16 mouse cellular contexts compared by ENCODE assay signal in the genomic region with DNA sequence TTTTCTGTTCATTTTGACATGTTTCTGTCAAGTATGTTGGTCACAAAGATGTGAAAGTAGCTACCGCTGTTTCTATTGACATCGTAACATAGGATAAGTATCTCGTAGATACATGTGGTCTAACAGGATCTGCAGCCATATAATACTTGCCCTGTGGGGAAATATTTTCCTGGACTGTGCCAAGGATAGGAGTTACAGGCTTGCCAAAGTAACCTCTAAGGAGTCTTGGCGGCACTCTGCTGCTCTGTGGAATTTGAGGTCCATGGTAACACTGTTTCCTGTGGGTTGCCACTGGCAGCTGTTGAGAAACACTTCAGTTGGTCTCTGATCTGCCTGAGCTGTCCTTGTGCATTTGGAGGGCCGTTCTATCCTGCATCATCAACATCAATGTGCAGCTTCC.
"Had no signal": no experiment of that assay in that cellular context is flagged by ENCODE, and none has a peak within 500 bp of the region (broad histone marks: within the 10 kb centered on the region; RNA-seq: fewer than 3 reads in every experiment).

No protein-coding gene starts in this region.

- H3K4me3 ChIP-seq: liver, embryonic 13.5 days; liver, embryonic 15.5 days; lung, embryonic 15.5 days; megakaryocyte, embryonic 14.5 days; midbrain, embryonic 13.5 days; midbrain, embryonic 15.5 days; neural tube, embryonic 12.5 days; stomach, embryonic 15.5 days had no signal

- DNase-seq: liver, embryonic 13.5 days; liver, postnatal 0 days; right cerebral cortex, postnatal 14 days; thymus, adult 2 months; thymus, postnatal 25 days; thymus, postnatal 4 days had no signal

- H3K4me2 ChIP-seq: liver, embryonic 13.5 days; liver, embryonic 15.5 days; lung, embryonic 15.5 days; midbrain, embryonic 11.5 days; midbrain, embryonic 13.5 days; midbrain, embryonic 15.5 days; neural tube, embryonic 12.5 days; stomach, embryonic 15.5 days had no signal

- H3K27ac ChIP-seq: liver, embryonic 13.5 days; liver, embryonic 15.5 days; lung, embryonic 15.5 days; macrophage; midbrain, embryonic 13.5 days; midbrain, embryonic 15.5 days; neural tube, embryonic 12.5 days; stomach, embryonic 15.5 days; stomach, postnatal 0 days had no signal

- H3K9me3 ChIP-seq: liver, embryonic 13.5 days; liver, embryonic 15.5 days; lung, embryonic 15.5 days; midbrain, embryonic 13.5 days; midbrain, embryonic 15.5 days; neural tube, embryonic 12.5 days; stomach, embryonic 15.5 days had no signal

- H3K27me3 ChIP-seq: liver, embryonic 13.5 days; liver, embryonic 15.5 days; lung, embryonic 15.5 days; megakaryocyte, embryonic 14.5 days; midbrain, embryonic 13.5 days; midbrain, embryonic 15.5 days; neural tube, embryonic 12.5 days; stomach, embryonic 15.5 days had no signal

- H3K4me1 ChIP-seq: liver, embryonic 13.5 days; liver, embryonic 15.5 days; lung, embryonic 15.5 days; megakaryocyte, embryonic 14.5 days; stomach, embryonic 15.5 days had no signal

- ATAC-seq: liver, postnatal 0 days; midbrain, embryonic 13.5 days; midbrain, embryonic 15.5 days had no signal

- H3K36me3 ChIP-seq: liver, embryonic 13.5 days; liver, embryonic 15.5 days; lung, embryonic 15.5 days; midbrain, embryonic 13.5 days; midbrain, embryonic 15.5 days; neural tube, embryonic 12.5 days; stomach, embryonic 15.5 days had no signal

- H3K9ac ChIP-seq: liver, embryonic 13.5 days; liver, embryonic 15.5 days; liver, postnatal 0 days; lung, embryonic 15.5 days; midbrain, embryonic 13.5 days; midbrain, embryonic 15.5 days; neural tube, embryonic 12.5 days; stomach, embryonic 15.5 days had no signal
